Mouse (Mus musculus): Measurements from ENCODE around the gene Commd4. TPM values are rescaled to one million over a fixed set of nuclear protein-coding genes. Genes with fewer than 3 reads are reported as not detected.

The Commd4 gene
- polyA plus RNA-seq, 1 experiment from 2014 or later = 77.9 TPM

DNA sequence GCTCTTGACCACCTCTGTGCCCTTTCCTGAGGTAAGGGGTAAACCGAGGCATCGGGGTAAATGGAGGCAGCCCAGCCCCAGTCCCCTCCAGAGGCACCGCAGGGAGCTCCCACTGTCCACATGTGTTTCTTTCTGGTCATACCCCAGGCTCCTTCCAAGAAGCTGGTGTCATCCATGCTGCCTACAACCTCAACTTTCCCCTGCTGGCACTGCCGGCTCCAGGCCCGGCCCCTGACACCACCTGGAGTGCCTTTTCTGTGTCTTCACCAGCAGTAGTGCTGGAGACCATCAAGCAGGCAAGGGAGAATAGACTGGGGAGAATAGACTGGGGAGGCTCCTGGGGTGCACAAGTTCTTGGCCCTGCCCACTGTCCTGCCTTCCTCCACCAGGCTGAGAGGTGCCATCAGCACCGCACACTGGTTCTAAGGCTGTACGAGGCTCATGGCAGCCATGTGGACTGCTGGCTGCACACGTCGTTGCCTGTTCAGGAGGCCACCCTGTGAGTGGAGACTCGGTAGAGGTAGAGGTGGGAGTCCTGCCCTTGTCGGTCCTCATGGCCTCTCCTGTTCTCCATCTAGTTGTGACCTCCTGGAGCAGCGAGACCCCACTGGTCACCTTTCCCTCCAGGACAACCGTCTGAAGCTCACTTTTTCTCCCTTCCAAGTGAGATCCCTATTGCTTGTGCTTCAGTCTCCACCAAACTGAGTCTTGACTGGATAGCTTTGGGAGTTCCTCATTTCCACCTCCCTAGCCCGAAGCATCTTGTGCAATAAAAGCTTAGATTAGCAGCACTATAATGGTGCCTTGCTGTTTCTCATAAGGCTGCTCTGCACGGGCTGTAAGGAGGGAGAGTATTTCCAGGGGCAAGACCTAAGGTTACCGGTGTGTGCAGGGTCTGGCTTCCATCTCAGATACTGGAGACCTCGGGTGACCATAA, 16.4 kb downstream of the Commd4 start:
- 88% methylated on average over 17 of the region's 17 CpGs for WGBS
- Histone ChIP-seq H3K9me3 (no peaks in the 10 kb centered on the region), H3K4me3 (replicated peaks) (no peak overlapping the region), H3K9ac (replicated peaks) (no peak overlapping the region), H3K4me2 (no peak overlapping the region), H3K27ac (no peak overlapping the region), H3K27me3 (no peaks in the 10 kb centered on the region), H3K4me1 (replicated peaks) (peaks cover 3% of the 10 kb centered on the region), H3K36me3 (peaks cover 83% of the 10 kb centered on the region)
- ATAC-seq (ENCODE audit: insufficient number of reproducible peaks, insufficient read depth, low FRiP score, low TSS enrichment, low read depth) = no peak

DNA sequence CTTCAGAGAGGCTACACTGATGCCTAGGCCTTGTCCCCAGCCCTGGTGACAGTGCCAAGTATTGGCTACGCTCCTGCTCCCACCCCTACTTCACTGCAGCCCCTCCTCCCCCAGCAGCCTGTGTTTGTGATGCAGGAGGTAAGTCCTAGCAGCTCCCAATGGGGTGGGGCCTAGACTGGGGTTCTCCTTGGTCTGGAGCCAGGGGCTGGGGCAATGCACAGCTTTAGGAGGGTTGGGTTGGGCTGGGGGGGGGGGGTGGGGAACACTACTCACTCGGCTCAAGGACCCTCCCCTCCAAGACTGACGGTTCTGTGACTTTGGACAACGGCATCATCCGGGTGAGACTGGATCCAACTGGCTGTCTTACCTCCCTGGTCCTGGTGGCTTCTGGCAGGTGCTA, 18.6 kb downstream of the Commd4 start:
- Histone ChIP-seq H3K27me3 (no peaks in the 10 kb centered on the region), H3K36me3 (peaks cover 98% of the 10 kb centered on the region), H3K4me1 (replicated peaks) (no peaks in the 10 kb centered on the region), H3K9me3 (no peaks in the 10 kb centered on the region), H3K4me2 (no peak overlapping the region), H3K9ac (replicated peaks) (no peak overlapping the region), H3K4me3 (replicated peaks) (no peak overlapping the region), H3K27ac (no peak overlapping the region)
- 98% methylated on average over 5 of the region's 5 CpGs for WGBS
- no peak for ATAC-seq (ENCODE audit: insufficient number of reproducible peaks, insufficient read depth, low FRiP score, low TSS enrichment, low read depth)

DNA sequence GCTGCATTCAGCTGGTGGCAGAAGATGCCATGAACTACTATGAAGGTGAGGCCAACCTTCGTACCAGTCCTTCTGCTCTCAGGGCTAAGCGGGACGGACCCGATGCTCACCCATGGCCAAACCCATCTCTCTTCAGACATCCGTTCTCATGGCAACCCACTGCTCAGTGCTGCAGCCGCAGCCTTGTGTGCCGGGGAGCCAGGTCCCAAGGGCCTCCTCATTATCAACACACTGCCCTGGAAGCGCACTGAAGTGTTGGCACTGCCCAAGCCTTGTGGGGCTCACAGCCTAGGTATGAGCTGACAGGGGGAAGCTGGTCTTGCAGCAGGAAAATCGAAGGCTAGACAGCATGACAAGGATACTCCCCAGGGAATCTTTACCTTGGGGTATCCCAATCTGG, 19.0 kb downstream of the Commd4 start:
- no peak overlapping the region for H3K27ac ChIP-seq
- no peak overlapping the region for H3K4me3 ChIP-seq (replicated peaks)
- H3K4me2 ChIP-seq = no peak overlapping the region
- H3K36me3 ChIP-seq = peaks cover 98% of the 10 kb centered on the region
- H3K9ac ChIP-seq (replicated peaks) = no peak overlapping the region
- no peak for ATAC-seq (ENCODE audit: insufficient number of reproducible peaks, insufficient read depth, low FRiP score, low TSS enrichment, low read depth)
- H3K4me1 ChIP-seq (replicated peaks) = no peaks in the 10 kb centered on the region
- WGBS = 90% methylated on average over 9 of the region's 9 CpGs
- no peaks in the 10 kb centered on the region for H3K27me3 ChIP-seq
- H3K9me3 ChIP-seq = no peaks in the 10 kb centered on the region

DNA sequence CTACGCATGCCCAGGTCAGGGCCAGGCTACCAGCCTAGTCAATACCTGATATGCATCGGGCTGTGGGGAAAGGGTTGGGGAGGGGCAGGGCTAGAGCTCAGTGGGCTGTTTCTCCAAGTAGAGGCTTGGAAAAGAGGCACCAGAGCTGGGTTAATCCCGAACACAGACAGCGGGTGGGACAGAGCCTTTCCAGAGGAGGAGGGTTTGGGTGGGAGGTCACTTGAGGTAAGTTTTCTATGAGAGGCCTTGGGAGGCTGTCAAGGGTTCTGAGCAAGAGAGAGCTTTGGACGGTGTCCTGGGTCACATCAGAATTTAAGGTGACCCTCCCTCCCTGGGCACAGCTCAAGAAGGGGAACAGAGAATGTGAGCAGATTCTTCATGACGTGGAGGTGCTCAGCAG, 19.6 kb downstream of the Commd4 start:
- 93% methylated on average over 6 of the region's 6 CpGs for WGBS
- H3K4me1 ChIP-seq (replicated peaks) = no peaks in the 10 kb centered on the region
- peaks cover 94% of the 10 kb centered on the region for H3K36me3 ChIP-seq

DNA sequence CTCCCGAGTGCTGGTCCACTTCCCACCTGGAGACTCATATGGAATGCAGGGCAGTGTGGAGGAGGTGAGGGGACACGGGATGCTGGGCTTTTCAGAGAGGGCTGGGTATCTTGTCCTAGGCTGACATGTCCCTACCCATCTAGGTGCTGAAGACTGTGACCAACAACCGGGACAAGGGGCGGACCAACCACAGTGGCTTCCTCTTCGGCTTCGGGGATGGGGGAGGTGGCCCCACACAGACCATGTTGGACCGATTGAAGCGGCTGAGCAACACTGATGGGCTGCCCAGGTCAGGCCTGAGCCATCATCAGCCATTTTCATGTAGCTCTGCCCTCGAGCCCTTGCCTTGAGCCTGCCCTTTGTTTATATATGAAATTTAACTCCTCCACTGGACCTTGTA, 20.4 kb downstream of the Commd4 start:
- Histone ChIP-seq H3K4me1 (replicated peaks) (no peaks in the 10 kb centered on the region), H3K36me3 (peaks cover 86% of the 10 kb centered on the region)
- 89% methylated on average over 9 of the region's 9 CpGs for WGBS

More for the DNA sequence above, 19.6 kb downstream of the Commd4 start:
- Histone ChIP-seq H3K9ac (replicated peaks) (no peak overlapping the region), H3K4me3 (replicated peaks) (no peak overlapping the region), H3K4me2 (no peak overlapping the region), H3K27me3 (no peaks in the 10 kb centered on the region), H3K9me3 (no peaks in the 10 kb centered on the region), H3K27ac (no peak overlapping the region)
- ATAC-seq (ENCODE audit: insufficient number of reproducible peaks, insufficient read depth, low FRiP score, low TSS enrichment, low read depth) = no peak

DNA sequence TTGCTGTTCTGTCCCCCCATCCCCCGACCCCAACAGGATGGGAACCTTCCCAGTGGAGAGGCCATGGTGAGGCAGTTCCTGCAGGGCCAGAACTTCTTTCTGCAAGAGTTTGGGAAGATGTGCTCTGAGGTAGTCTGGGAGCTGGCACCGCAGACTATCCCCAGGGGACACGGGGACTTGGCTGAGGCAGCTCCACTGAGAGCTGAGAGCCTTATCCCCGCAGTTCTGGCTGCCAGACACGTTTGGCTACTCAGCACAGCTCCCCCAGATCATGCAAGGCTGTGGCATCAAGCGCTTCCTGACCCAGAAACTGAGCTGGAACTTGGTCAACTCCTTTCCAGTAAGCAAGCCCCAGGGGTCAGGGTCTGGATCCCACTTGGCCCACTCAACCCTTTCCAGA, 20.9 kb downstream of the Commd4 start:
- no peak for ATAC-seq (ENCODE audit: insufficient number of reproducible peaks, insufficient read depth, low FRiP score, low TSS enrichment, low read depth)
- H3K9me3 ChIP-seq = no peaks in the 10 kb centered on the region
- no peak overlapping the region for H3K9ac ChIP-seq (replicated peaks)
- H3K27me3 ChIP-seq = no peaks in the 10 kb centered on the region
- H3K36me3 ChIP-seq = peaks cover 81% of the 10 kb centered on the region
- no peak overlapping the region for H3K27ac ChIP-seq
- no peak overlapping the region for H3K4me2 ChIP-seq
- 85% methylated on average over 6 of the region's 6 CpGs for WGBS
- H3K4me1 ChIP-seq (replicated peaks) = no peaks in the 10 kb centered on the region
- H3K4me3 ChIP-seq (replicated peaks) = no peak overlapping the region

More for the DNA sequence above, 20.4 kb downstream of the Commd4 start:
- Histone ChIP-seq H3K9ac (replicated peaks) (no peak overlapping the region), H3K9me3 (no peaks in the 10 kb centered on the region), H3K4me2 (no peak overlapping the region), H3K27me3 (no peaks in the 10 kb centered on the region), H3K27ac (no peak overlapping the region), H3K4me3 (replicated peaks) (no peak overlapping the region)
- ATAC-seq (ENCODE audit: insufficient number of reproducible peaks, insufficient read depth, low FRiP score, low TSS enrichment, low read depth) = no peak

DNA sequence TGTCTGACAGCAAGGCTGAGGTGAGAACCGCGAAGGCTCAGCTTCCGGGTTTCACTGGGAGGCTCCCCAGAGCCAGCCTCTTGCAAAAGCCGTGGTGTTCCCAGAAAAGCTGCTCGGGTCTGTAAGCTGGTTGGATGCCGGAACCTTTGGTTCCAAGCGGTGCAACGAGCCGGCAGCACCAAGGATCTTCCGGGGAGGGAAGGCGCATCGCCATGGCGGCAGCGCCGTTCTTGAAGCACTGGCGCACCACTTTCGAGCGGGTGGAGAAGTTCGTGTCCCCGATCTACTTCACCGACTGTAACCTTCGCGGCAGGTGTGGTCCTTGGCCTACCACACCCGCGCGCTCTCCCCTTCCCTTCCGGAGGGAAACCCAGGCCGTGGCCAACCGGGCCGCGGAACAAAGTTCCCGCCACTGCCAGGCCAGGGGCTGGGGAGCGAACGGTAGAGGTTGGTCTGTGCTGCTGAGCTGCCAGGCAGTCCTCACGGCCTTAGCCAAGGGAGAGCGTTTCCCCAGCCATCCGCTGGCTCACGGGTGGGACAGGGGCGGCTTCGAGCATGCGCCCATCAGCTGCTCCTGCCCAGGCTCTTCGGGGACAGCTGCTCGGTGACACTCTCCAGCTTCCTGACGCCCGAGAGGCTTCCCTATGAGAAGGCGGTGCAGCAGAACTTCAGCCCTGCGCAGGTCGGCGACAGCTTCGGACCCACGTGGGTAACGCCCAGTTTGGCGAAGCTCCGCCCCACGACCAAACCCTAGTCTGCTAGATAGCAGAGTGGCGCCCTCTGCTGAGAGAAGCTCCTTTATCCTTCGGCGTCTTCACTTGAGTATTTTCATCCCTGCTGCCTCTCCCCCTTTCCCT, 27.3 kb downstream of the Commd4 start, which contains the start of gene Man2c1:
TSS of gene Man2c1 (plus strand) at position 114 of the 857 bp plus-strand sequence.
- Histone ChIP-seq H3K4me1 (replicated peaks) (peaks cover 14% of the 10 kb centered on the region), H3K36me3 (peaks cover 48% of the 10 kb centered on the region), H3K9ac (replicated peaks) (peak within 1 kb of the TSS; percentile 75), H3K9me3 (no peaks in the 10 kb centered on the region), H3K4me3 (replicated peaks) (peak within 1 kb of the TSS; percentile 74), H3K4me2 (peak within 1 kb of the TSS; percentile 86), H3K27me3 (no peaks in the 10 kb centered on the region), H3K27ac (peak within 1 kb of the TSS; percentile 94)
- ATAC-seq (ENCODE audit: insufficient number of reproducible peaks, insufficient read depth, low FRiP score, low TSS enrichment, low read depth) = peak; percentile 86
- WGBS = under 1% methylated on average over 58 of the region's 58 CpGs

DNA sequence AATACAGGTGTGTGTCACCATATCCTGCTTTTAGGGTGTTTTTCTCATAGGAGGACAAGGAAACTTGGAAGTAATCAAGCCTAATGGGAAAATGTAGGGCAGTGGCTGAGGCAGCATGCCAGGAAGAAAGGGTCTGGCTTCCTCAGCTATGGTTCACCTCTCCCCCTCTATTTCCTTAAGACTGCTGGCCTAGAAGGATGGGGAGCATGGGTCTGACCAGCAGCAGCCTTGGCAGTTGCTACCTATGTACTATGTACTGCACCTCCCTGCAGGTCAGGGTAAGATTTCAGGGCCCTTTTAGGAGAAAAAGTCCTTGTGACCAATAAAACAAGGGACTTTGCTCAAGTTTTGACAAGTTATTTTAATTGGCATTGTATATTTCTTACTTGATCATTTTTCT, 28.5 kb downstream of the Commd4 start:
- no peaks in the 10 kb centered on the region for H3K27me3 ChIP-seq
- H3K9ac ChIP-seq (replicated peaks) = no peak overlapping the region
- no peaks in the 10 kb centered on the region for H3K9me3 ChIP-seq
- H3K4me1 ChIP-seq (replicated peaks) = peaks cover 14% of the 10 kb centered on the region
- no peak overlapping the region for H3K4me3 ChIP-seq (replicated peaks)
- H3K4me2 ChIP-seq = peak overlapping the region; percentile 86; the same call in 1 of the 2 replicates
- no peak overlapping the region for H3K27ac ChIP-seq
- ATAC-seq (ENCODE audit: insufficient number of reproducible peaks, insufficient read depth, low FRiP score, low TSS enrichment, low read depth) = no peak
- peaks cover 50% of the 10 kb centered on the region for H3K36me3 ChIP-seq

DNA sequence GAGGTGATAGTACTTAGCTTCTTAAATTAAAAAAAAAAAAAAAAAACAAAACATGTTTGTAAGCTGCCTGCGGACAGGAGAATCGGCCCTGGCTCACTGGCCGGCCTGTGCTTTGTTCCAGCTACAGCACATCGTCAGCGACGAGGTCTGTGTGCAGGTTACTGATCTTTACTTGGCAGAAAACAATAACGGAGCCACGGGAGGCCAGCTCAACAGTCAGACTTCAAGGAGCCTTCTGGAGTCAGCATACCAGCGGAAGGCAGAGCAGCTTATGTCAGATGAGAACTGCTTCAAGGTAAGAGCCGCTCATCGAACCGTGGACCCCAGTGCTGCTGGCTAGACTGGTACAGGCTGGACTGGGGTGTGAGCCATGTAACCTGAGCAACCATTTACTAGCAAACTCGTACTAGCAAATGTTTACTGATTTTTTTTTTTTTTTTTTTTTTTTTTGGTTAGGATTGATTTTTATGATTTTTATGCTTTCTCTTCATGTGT, 40.8 kb downstream of the Commd4 start:
- H3K4me2 ChIP-seq = no peak overlapping the region
- H3K4me3 ChIP-seq (replicated peaks) = no peak overlapping the region
- no peak overlapping the region for H3K27ac ChIP-seq
- no peak overlapping the region for H3K9ac ChIP-seq (replicated peaks)
- WGBS = 93% methylated on average over 13 of the region's 13 CpGs
- peaks cover 97% of the 10 kb centered on the region for H3K36me3 ChIP-seq
- no peaks in the 10 kb centered on the region for H3K27me3 ChIP-seq
- no peaks in the 10 kb centered on the region for H3K9me3 ChIP-seq
- ATAC-seq (ENCODE audit: insufficient number of reproducible peaks, insufficient read depth, low FRiP score, low TSS enrichment, low read depth) = no peak
- H3K4me1 ChIP-seq (replicated peaks) = no peaks in the 10 kb centered on the region
